Mouse (Mus musculus) small intestine, adult 2 months (tissue): ENCODE data around the gene Optc.

Source experiments
- CTCF ChIP-seq: fragments of 200-500 bp; IDR thresholded peaks from 2 replicates; pipeline ENCODE4 v1.5.1; 2012; ENCODE audit warnings: low read depth, mild to moderate bottlenecking, control low read depth, inconsistent platforms, low read length, moderate library complexity, mixed read lengths; ENCODE audit not compliant: insufficient replicate concordance, insufficient read length; ENCODE audit errors: extremely low read depth
- POLR2A ChIP-seq: fragments of 200-500 bp; IDR thresholded peaks from 2 replicates; pipeline ENCODE4 v1.6.1; 2012; ENCODE audit warnings: low read depth, mild to moderate bottlenecking, control low read depth, inconsistent platforms, low read length, moderate library complexity

DNA sequence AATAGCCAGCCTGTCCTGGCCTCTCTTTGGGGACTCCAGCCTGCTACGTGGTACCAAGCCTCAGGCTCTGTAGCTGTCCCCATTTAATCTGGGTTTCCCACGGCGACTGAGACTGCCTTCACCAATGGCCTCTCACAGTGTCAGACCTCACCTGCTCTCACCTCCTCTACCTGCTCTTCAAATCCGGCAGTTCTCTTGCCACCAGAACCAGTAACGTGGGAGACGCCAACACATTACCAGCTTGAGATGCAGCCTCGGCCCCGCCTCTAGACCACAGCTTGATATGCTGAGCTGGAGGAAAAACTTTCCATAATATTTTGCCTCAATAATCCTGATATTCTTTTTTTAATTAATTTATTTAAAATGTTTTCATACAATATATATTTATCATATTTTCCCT lies 31.9 kb upstream of the Optc start:
- no peak for TF ChIP-seq POLR2A
- TF ChIP-seq CTCF, result no peak
